Mouse (Mus musculus): ENCODE data around the gene Ciao1.

DNA sequence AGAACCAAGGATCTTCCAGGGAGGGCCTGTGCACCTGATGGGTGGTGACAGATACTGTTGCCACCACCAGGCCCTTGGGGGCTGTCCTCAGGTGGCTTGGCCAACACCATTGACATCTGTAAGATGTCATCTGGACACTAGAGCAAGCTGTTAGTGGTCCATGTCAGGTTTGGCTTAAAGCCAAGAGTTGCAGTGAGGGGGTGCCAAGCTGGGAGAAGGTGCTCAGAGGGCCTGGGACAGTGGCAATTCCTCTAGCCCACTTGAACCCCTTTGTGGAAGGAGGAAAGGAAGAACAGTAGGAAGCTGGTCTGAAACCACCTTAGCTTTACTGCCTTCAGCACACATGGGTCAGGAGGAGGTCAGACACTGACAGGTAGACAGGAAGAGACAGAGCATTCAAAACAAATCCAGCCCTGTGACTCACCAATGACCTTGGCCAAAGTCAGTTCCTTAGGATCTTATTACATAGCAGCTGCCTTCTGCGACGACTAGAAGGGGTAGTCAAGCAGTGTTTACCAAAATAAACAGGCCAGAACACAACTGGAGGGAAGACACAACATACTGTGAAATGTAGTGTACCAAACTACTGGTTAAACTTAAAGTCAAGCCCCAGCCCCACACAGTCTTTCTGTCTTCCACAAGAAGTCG is 4.4 kb upstream of the Ciao1 start:
- TF ChIP-seq CTCF (IDR thresholded peaks at IDR 0.05; ENCODE audit: borderline replicate concordance, control insufficient read depth, extremely low read depth, insufficient read depth, low read length, poor library complexity), result no peak
- TF ChIP-seq POLR2A (IDR thresholded peaks at IDR 0.05; ENCODE audit: control insufficient read depth, extremely low read depth, insufficient read depth, low read length, poor library complexity), result no peak

Measured in thymus, adult 2 months (tissue).